Mouse (Mus musculus) embryonic facial prominence, embryonic 14.5 days (tissue): ENCODE measurements around the gene Rpf1. TPM values are rescaled to one million over a fixed set of nuclear protein-coding genes. Genes with fewer than 3 reads are reported as not detected.

Source experiments
- ATAC-seq: fragments of 200-750 bp; cut with Nextera tagmentation; 2 replicates; pipeline ENCODE4 v1.8.0; 2017; ENCODE audit warnings: low read depth, moderate number of reproducible peaks, moderate TSS enrichment
- DNase-seq: peaks from one replicate; pipeline ENCODE4 v3.0.0-alpha.2; 2015; ENCODE audit warnings: low spot score
- H3K27ac ChIP-seq: fragments of 300-500 bp; sonication (generic); replicated peaks from 2 replicates; pipeline ENCODE4 v1.5.1; 2014; ENCODE audit warnings: low read depth, mild to moderate bottlenecking, low read length, moderate library complexity
- H3K27me3 ChIP-seq: fragments of 300-500 bp; sonication (generic); replicated peaks from 2 replicates; pipeline ENCODE4 v1.6.1; 2014; ENCODE audit warnings: low read length; ENCODE audit not compliant: control insufficient read depth, insufficient read depth
- H3K36me3 ChIP-seq: fragments of 300-500 bp; sonication (generic); 2 replicates; pipeline ENCODE4 v1.6.1; 2014; ENCODE audit warnings: low read length, mixed read lengths; ENCODE audit not compliant: control insufficient read depth, insufficient read depth
- H3K4me1 ChIP-seq: fragments of 300-500 bp; sonication (generic); 2 replicates; pipeline ENCODE4 v1.6.1; 2014; ENCODE audit warnings: antibody characterized with exemption, low read length; ENCODE audit not compliant: control insufficient read depth, insufficient read depth
- H3K4me2 ChIP-seq: fragments of 300-500 bp; sonication (generic); 2 replicates; pipeline ENCODE4 v1.6.1; 2014; ENCODE audit warnings: low read depth, mild to moderate bottlenecking, low read length, moderate library complexity, mixed read lengths
- H3K4me3 ChIP-seq: fragments of 300-500 bp; sonication (generic); 2 replicates; pipeline ENCODE4 v1.5.1; 2014; ENCODE audit warnings: low read depth, mild to moderate bottlenecking, low read length
- H3K9ac ChIP-seq: fragments of 300-500 bp; sonication (generic); 2 replicates; pipeline ENCODE4 v1.6.1; 2014; ENCODE audit warnings: low read depth, mild to moderate bottlenecking, low read length, moderate library complexity, mixed read lengths
- H3K9me3 ChIP-seq: fragments of 300-500 bp; sonication (generic); 2 replicates; pipeline ENCODE4 v1.6.1; 2016; ENCODE audit warnings: low read length; ENCODE audit not compliant: control insufficient read depth
- WGBS: fragments of 180-500 bp; shearing (Covaris S2); extraction: QIAGEN DNeasy Blood & Tissue Kit; methylation state at CpG from one replicate; pipeline ENCODE4 v1.1.7; 2014; 5-methylcytosine and 5-hydroxymethylcytosine counted together
- polyA plus RNA-seq: library from polyadenylated mRNA; unstranded; fragments of >200 nt; fragmentation: Nextera tagmentation; extraction: Ambion mirVana; gene quantifications from 2 replicates; pipeline ENCODE4 v1.2.1, GENCODE M21; 2014

The Rpf1 gene
- polyA plus RNA-seq, 1 experiment from 2014 or later, result 39.8 TPM

DNA sequence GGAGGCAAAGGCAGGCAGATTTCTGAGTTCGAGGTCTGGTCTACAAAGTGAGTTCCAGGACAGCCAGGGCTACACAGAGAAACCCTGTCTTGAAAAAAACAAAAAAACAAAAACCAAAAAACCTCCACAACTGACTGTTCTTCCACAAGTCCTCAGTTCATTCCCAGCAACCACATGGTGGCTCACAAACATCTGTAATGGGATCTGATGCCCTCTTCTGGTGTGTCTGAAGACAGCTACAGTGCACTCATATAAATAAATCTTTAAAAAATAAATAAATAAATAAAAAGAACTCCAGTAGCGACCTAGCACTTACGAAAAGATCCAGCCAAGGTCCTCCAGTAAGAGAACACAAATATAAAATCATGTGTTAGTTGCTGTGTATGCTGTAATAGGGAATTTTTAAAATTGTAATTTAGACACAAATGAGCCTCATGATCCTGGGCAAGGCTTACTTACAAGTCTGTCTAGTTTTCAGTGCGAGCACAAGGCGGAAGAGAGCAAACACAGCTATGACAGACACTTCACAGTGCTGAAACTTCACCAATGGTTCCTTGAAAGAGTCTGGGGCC is 917 bp downstream of the Rpf1 start:
- Histone ChIP-seq H3K27ac (peak overlapping the region; percentile 97), H3K4me3 (peak overlapping the region; percentile 93), H3K27me3 (no peaks in the 10 kb centered on the region), H3K9me3 (no peaks in the 10 kb centered on the region), H3K4me2 (peak overlapping the region; percentile 73), H3K36me3 (peaks cover 26% of the 10 kb centered on the region), H3K9ac (peak overlapping the region; percentile 94), H3K4me1 (no peaks in the 10 kb centered on the region)
- WGBS, result 40% methylated on average over 5 of the region's 5 CpGs
- no peak for ATAC-seq
- no peak for DNase-seq

DNA sequence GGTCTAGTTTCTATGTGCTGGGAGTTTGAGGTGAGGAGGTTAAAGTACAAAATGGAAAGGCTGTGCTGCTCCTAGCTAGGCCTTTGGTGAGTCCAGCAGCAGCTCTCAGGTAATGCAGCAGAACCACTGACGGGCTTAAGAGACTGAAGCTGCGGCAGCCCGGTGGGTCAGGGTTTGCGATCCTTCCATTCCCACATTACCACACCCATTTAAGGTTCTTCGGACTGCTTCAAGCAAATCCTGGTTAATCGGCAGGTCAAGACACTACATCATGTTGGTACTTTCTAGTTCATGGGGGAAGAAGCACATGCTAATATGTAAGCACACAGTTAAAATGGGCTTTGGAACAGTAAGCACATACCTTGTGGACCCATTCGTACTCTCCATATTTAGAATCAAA is 14.5 kb downstream of the Rpf1 start:
- peaks cover 5% of the 10 kb centered on the region; the same call in 1 of the 2 replicates for H3K4me1 ChIP-seq
- H3K27me3 ChIP-seq, result no peaks in the 10 kb centered on the region
- no peak for DNase-seq
- no peak overlapping the region for H3K27ac ChIP-seq
- WGBS, result 97% methylated on average over 7 of the region's 7 CpGs
- ATAC-seq, result no peak
- H3K9me3 ChIP-seq, result no peaks in the 10 kb centered on the region
- H3K4me2 ChIP-seq, result no peak overlapping the region
- peaks cover 81% of the 10 kb centered on the region for H3K36me3 ChIP-seq
- no peak overlapping the region for H3K9ac ChIP-seq
- H3K4me3 ChIP-seq, result no peak overlapping the region

DNA sequence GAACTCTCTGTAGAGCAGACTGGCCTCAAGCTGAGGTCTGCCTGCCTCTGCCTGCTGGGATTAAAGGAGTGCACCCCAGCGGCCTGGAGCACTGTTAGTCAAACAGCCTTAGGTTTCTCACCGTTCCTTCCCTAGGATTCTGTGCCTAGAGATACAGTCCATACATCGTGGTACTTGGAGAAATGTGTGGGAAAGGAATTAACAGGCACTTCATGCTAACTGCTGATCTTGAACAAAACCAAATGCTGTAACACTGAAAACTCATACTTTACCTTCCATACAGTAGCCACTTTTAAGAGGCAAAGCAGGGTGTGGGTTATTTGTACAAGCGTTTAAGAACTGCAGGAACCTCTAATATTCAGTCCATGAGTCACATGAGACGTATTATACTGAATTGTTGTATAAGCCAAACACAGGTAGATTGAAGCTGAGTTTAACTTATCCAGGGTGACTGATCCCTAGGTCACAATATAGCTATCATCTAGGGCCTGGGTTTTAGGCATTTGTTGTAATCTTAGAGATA is 19.6 kb downstream of the Rpf1 start:
- H3K27me3 ChIP-seq, result no peaks in the 10 kb centered on the region
- no peak for ATAC-seq
- no peak for DNase-seq
- WGBS, result 51% methylated on average over 5 of the region's 5 CpGs
- H3K27ac ChIP-seq, result no peak overlapping the region
- H3K9me3 ChIP-seq, result no peaks in the 10 kb centered on the region
- H3K4me3 ChIP-seq, result peak overlapping the region; percentile 67
- peaks cover 18% of the 10 kb centered on the region for H3K4me1 ChIP-seq
- H3K4me2 ChIP-seq, result peak overlapping the region; percentile 72
- H3K36me3 ChIP-seq, result peaks cover 34% of the 10 kb centered on the region
- peak overlapping the region; percentile 87 for H3K9ac ChIP-seq

DNA sequence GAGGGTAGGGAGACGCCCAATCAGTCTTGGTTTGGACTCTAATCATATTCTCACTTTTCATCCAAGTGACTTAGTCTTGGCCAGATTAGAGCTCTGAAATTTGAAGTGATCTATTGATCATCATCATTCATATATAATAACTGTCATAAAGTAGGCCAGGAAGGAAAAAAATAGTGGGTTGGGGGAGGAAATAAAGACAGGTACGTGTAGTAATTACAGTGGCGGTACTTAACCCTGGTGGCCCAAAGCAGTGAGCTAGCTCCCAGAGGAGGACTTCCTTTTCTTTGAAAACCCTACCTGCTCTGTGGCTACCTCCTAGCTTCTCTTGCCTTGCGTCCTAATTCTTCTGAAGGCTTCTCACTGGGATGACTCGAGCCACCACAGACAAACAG is 20.4 kb downstream of the Rpf1 start:
- Histone ChIP-seq H3K4me1 (peaks cover 18% of the 10 kb centered on the region), H3K27ac (peak overlapping the region; percentile 93), H3K9me3 (no peaks in the 10 kb centered on the region), H3K4me3 (peak overlapping the region; percentile 67), H3K9ac (peak overlapping the region; percentile 87), H3K4me2 (peak overlapping the region; percentile 72), H3K36me3 (peaks cover 27% of the 10 kb centered on the region), H3K27me3 (no peaks in the 10 kb centered on the region)
- DNase-seq (no peak), ATAC-seq (no peak)
- WGBS, result 5% methylated on average over 5 of the region's 5 CpGs

DNA sequence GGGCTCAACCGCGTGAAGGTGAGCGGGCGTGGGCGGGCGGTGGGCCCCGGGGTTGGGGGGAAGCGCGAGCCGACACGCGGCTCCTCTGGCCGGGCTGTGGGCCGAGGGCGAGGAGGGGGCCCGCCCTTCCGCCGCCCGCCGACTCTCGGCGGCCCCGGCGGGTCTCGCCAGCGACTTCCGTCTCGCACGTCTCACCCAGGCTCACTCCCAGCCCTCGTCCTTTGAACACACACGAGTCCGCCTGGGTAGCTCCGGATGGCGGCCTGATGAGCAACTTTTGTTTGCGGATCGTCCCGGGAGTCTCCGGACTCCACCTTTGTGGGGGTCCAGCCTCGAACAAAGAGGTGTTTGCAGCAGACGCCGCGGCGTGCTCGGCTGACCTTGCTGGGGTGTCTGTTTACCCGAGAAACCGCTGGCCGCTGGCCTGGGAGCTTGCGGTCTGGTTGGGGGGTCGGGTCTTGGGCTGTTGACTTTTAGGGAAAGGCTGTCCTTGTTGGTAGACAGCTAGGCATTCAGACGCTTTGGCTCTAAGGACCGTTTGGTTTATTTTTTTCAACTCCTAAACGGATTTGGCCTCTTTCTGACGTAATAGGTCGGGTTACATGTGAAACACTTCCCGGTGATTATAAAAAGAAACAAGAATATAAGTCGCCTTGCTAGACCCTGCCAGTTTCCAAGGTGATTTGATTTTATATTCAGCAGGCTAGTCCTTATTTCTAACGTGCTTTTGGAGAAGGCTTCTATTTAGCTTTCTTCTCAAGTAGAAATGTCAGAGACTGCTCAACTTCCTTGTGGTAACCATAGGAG is 21.0 kb downstream of the Rpf1 start:
- no peaks in the 10 kb centered on the region for H3K9me3 ChIP-seq
- H3K4me2 ChIP-seq, result peak overlapping the region; percentile 72
- peak overlapping the region; percentile 87 for H3K9ac ChIP-seq
- no peaks in the 10 kb centered on the region for H3K27me3 ChIP-seq
- H3K27ac ChIP-seq, result peak overlapping the region; percentile 93
- ATAC-seq (peak; percentile 81), DNase-seq (peak; percentile 71)
- WGBS, result under 1% methylated on average over 36 of the region's 57 CpGs
- H3K4me3 ChIP-seq, result peak overlapping the region; percentile 67
- peaks cover 18% of the 10 kb centered on the region for H3K4me1 ChIP-seq
- H3K36me3 ChIP-seq, result peaks cover 21% of the 10 kb centered on the region

DNA sequence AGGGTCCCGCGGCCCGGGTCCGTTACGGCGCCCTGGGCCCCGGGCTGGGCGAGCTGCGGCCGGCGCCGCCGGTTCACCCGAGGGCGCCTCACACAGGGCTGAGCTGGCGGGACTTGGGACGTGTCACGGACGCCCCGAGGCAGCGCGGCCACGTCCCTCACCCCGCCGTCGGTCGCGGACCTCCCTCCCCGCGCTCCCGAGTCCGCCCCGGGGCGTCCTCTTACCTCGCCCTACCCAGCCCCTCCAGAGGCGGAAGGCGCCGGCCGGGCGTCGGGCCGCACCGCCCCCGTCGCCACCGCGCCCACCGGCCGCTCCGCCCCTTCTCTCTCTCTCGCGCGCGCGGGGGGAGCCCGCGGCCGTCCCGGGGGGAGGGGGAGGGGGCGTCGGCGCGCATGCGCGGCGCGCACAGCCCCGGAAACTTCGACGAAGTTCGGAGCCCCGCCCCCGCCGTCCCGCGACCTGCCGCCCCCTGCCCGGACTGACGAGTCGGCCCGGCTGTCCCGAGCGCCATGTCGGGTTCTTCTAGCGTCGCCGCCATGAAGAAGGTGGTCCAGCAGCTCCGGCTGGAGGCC is 21.7 kb downstream of the Rpf1 start, which contains the start of the genes Spata1 and Gng5:
Gene Spata1 (minus strand): TSS at position 323 of the 572 bp plus-strand sequence.
Gene Gng5 (plus strand): TSS at position 377 of the 572 bp plus-strand sequence.
- Histone ChIP-seq H3K4me1 (peaks cover 18% of the 10 kb centered on the region), H3K27me3 (no peaks in the 10 kb centered on the region), H3K36me3 (peaks cover 17% of the 10 kb centered on the region), H3K9ac (peak within 1 kb of the TSS; percentile 87), H3K27ac (peak within 1 kb of the TSS; percentile 93), H3K4me2 (peak within 1 kb of the TSS; percentile 72), H3K9me3 (no peaks in the 10 kb centered on the region), H3K4me3 (peak within 1 kb of the TSS; percentile 67)
- no CpG with 5 or more reads among the region's 88 CpGs for WGBS
- ATAC-seq, result peak; percentile 94
- peak; percentile 94 for DNase-seq

DNA sequence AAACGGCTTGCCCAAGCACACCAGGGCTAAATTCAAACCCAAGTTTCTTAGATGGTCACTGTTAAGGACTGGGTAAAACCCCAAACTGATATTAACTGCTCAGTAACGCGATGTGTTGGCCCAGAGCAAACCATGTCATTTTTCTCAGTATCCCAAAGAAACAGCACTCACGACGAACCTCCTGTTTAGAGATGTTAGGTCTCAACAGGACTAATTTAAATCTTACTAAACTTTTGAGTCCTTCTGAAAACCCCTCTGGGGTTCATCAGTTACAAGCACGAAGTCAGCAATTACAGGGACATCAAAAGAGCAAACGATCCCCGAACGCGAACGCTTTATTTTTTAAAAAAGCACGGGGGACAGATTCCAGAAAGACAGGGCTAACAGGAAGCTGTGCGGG is 22.2 kb downstream of the Rpf1 start:
- H3K4me2 ChIP-seq, result peak overlapping the region; percentile 72
- H3K9ac ChIP-seq, result peak overlapping the region; percentile 87
- peak; percentile 44 for DNase-seq
- H3K4me1 ChIP-seq, result peaks cover 18% of the 10 kb centered on the region
- H3K36me3 ChIP-seq, result peaks cover 14% of the 10 kb centered on the region
- 4% methylated on average over 13 of the region's 13 CpGs for WGBS
- H3K27ac ChIP-seq, result peak overlapping the region; percentile 91
- no peaks in the 10 kb centered on the region for H3K27me3 ChIP-seq
- ATAC-seq, result no peak
- peak overlapping the region; percentile 67 for H3K4me3 ChIP-seq
- H3K9me3 ChIP-seq, result no peaks in the 10 kb centered on the region

DNA sequence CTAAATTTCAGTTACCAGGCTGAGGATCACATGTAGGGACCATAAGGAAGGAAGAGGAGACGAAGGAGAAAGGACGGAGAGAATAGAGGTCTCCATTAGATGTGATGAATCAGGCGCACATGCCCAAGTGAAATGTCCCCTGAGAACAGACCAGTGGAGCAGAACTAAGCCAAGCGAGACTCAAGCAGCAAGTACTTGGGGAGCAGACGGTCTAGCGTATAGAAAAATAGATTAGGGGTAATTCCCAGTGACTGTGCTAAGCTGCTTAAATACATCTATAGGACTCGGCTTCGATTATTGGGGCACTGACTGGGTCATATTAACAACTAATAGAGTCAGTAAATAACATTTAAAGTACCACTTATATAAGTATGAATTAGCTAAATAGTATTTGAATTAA is 26.3 kb downstream of the Rpf1 start:
- Histone ChIP-seq H3K27me3 (no peaks in the 10 kb centered on the region), H3K9ac (no peak overlapping the region), H3K4me2 (no peak overlapping the region), H3K4me1 (0 out of 2 replicates have a peak, but pooled peaks cover 3% of the 10 kb centered on the region), H3K36me3 (no peaks in the 10 kb centered on the region), H3K9me3 (no peaks in the 10 kb centered on the region), H3K4me3 (no peak overlapping the region), H3K27ac (no peak overlapping the region)
- ATAC-seq, result no peak
- WGBS, result 76% methylated on average over 8 of the region's 8 CpGs
- DNase-seq, result no peak
